Mouse (Mus musculus) limb, embryonic 11.5 days (tissue): ENCODE data around the gene Chadl. TPM values are rescaled to one million over a fixed set of nuclear protein-coding genes. Genes with fewer than 3 reads are reported as not detected.

Source experiments
- ATAC-seq: fragments of 200-750 bp; cut with Nextera tagmentation; 2 replicates; pipeline ENCODE4 v1.8.0; 2017; ENCODE audit warnings: low read depth; ENCODE audit not compliant: insufficient number of reproducible peaks, low FRiP score, low TSS enrichment
- DNase-seq: peaks from one replicate; pipeline ENCODE4 v3.0.0-alpha.2; 2015; ENCODE audit warnings: low spot score
- H3K27ac ChIP-seq: fragments of 300-500 bp; sonication (generic); replicated peaks from 2 replicates; pipeline ENCODE4 v1.5.1; 2014; ENCODE audit warnings: low read depth, mild to moderate bottlenecking, low read length
- H3K27me3 ChIP-seq: fragments of 300-500 bp; sonication (generic); 2 replicates; pipeline ENCODE4 v1.6.1; 2014; ENCODE audit warnings: mild to moderate bottlenecking, low read length, mixed read lengths; ENCODE audit not compliant: control insufficient read depth, insufficient read depth
- H3K36me3 ChIP-seq: fragments of 300-500 bp; sonication (generic); 2 replicates; pipeline ENCODE4 v1.6.1; 2014; ENCODE audit warnings: mild to moderate bottlenecking, low read length, moderate library complexity, mixed read lengths; ENCODE audit not compliant: control insufficient read depth, insufficient read depth
- H3K4me1 ChIP-seq: fragments of 300-500 bp; sonication (generic); 2 replicates; pipeline ENCODE4 v1.6.1; 2014; ENCODE audit warnings: low read length, mixed read lengths; ENCODE audit not compliant: control insufficient read depth, insufficient read depth
- H3K4me2 ChIP-seq: fragments of 300-500 bp; sonication (generic); 2 replicates; pipeline ENCODE4 v1.6.1; 2014; ENCODE audit warnings: low read depth, mild to moderate bottlenecking, moderate library complexity; ENCODE audit not compliant: severe bottlenecking
- H3K4me3 ChIP-seq: fragments of 300-500 bp; sonication (generic); 2 replicates; pipeline ENCODE4 v1.5.1; 2014; ENCODE audit warnings: low read depth, low read length
- H3K9ac ChIP-seq: fragments of 300-500 bp; sonication (generic); 2 replicates; pipeline ENCODE4 v1.6.1; 2014; ENCODE audit warnings: mild to moderate bottlenecking, low read length
- H3K9me3 ChIP-seq: fragments of 300-500 bp; sonication (generic); 2 replicates; pipeline ENCODE4 v1.6.1; 2016; ENCODE audit warnings: low read length; ENCODE audit not compliant: control insufficient read depth
- WGBS: fragments of 180-500 bp; shearing (Covaris S2); extraction: QIAGEN DNeasy Blood & Tissue Kit; methylation state at CpG from one replicate; pipeline ENCODE4 v1.1.7; 2014; 5-methylcytosine and 5-hydroxymethylcytosine counted together
- polyA plus RNA-seq: library from polyadenylated mRNA; unstranded; fragments of >200 nt; fragmentation: Nextera tagmentation; extraction: Ambion mirVana; gene quantifications from 2 replicates; pipeline ENCODE4 v1.2.1, GENCODE M21; 2014

Chadl gene
- polyA plus RNA-seq, 1 experiment from 2014 or later, result 4.4 TPM

GRCm38 (mm10) chr15:81663697-81664561 lies 33.2 kb downstream of the Chadl start, which contains the start of gene L3mbtl2:
TSS of gene L3mbtl2 (plus strand) at chr15:81663889.
- Histone ChIP-seq H3K4me1 (0 out of 2 replicates have a peak, but pooled peaks cover 3% of the 10 kb centered on the region), H3K36me3 (peaks cover 11% of the 10 kb centered on the region), H3K9me3 (no peaks in the 10 kb centered on the region), H3K4me3 (peak within 1 kb of the TSS; percentile 88), H3K27ac (no peak within 1 kb of the TSS), H3K4me2 (peak within 1 kb of the TSS; percentile 76), H3K27me3 (no peaks in the 10 kb centered on the region), H3K9ac (peak within 1 kb of the TSS; percentile 72)
- peak; percentile 94 for DNase-seq
- ATAC-seq, result peak; percentile 94
- WGBS, result under 1% methylated on average over 55 of the region's 55 CpGs

DNA sequence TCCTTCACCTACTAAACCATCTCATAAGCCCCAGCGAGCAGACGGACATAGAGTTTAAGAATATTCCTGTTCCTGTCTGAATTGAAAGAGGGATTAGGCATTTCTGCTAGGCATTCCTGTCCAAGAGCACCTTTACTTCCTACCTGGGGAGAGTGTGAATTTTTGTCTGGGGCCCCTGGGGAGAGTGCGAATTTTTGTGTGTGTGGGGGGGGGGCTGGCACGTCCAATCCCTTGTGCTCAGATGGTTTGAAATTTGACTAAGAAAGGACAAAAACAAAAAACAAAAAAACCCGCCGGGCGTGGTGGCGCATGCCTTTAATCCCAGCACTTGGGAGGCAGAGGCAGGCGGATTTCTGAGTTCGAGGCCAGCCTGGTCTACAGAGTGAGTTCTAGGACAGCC lies 33.8 kb downstream of the Chadl start:
- ATAC-seq, result peak; percentile 14; the same call in 1 of the 2 replicates
- Histone ChIP-seq H3K4me1 (0 out of 2 replicates have a peak, but pooled peaks cover 3% of the 10 kb centered on the region), H3K27me3 (no peaks in the 10 kb centered on the region), H3K4me3 (peak overlapping the region; percentile 88), H3K4me2 (peak overlapping the region; percentile 76; the same call in 1 of the 2 replicates), H3K36me3 (peaks cover 4% of the 10 kb centered on the region), H3K9me3 (no peaks in the 10 kb centered on the region), H3K27ac (no peak overlapping the region), H3K9ac (no peak overlapping the region)
- 66% methylated on average over 10 of the region's 10 CpGs for WGBS
- no peak for DNase-seq

DNA sequence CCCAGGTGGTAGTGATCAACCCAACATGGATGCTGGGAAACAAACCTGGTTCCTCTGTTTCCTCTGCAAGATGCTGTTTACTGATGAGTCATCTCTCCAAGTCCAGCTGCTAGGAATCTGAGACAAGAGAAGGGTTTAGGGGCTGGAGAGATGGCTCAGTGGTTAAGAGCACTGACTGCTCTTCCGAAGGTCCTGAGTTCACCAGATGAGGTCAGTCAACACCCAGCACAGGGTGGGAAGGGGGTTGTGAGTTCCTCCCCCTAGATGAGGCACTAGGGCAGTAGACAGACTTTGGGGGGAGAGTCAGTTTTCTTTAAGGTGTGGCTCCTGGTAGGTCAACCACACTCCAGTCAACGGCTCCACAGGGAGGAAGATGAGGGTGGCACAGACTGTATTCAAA lies 35.4 kb downstream of the Chadl start:
- H3K9ac ChIP-seq, result no peak overlapping the region
- no peaks in the 10 kb centered on the region for H3K9me3 ChIP-seq
- H3K36me3 ChIP-seq, result no peaks in the 10 kb centered on the region
- H3K4me2 ChIP-seq, result no peak overlapping the region
- no peaks in the 10 kb centered on the region for H3K27me3 ChIP-seq
- no peak overlapping the region for H3K27ac ChIP-seq
- 100% methylated on average over 2 of the region's 2 CpGs for WGBS
- no peak for DNase-seq
- 0 out of 2 replicates have a peak, but pooled peaks cover 3% of the 10 kb centered on the region for H3K4me1 ChIP-seq
- no peak overlapping the region for H3K4me3 ChIP-seq
- no peak for ATAC-seq

GRCm38 (mm10) chr15:81650636-81651035 lies 46.5 kb downstream of the Chadl start:
- Histone ChIP-seq H3K4me2 (no peak overlapping the region), H3K27me3 (no peaks in the 10 kb centered on the region), H3K27ac (no peak overlapping the region), H3K4me3 (no peak overlapping the region), H3K4me1 (no peaks in the 10 kb centered on the region), H3K36me3 (peaks cover 28% of the 10 kb centered on the region), H3K9ac (no peak overlapping the region), H3K9me3 (no peaks in the 10 kb centered on the region)
- 94% methylated on average over 7 of the region's 7 CpGs for WGBS
- DNase-seq, result no peak
- ATAC-seq, result no peak

GRCm38 (mm10) chr15:81649516-81650455 lies 47.3 kb downstream of the Chadl start:
- no peak overlapping the region for H3K4me2 ChIP-seq
- H3K9me3 ChIP-seq, result no peaks in the 10 kb centered on the region
- no peaks in the 10 kb centered on the region for H3K27me3 ChIP-seq
- no peaks in the 10 kb centered on the region for H3K4me1 ChIP-seq
- H3K4me3 ChIP-seq, result no peak overlapping the region
- H3K27ac ChIP-seq, result no peak overlapping the region
- no peak overlapping the region for H3K9ac ChIP-seq
- DNase-seq (no peak), ATAC-seq (no peak)
- H3K36me3 ChIP-seq, result peaks cover 32% of the 10 kb centered on the region
- WGBS, result 96% methylated on average over 8 of the region's 8 CpGs

Other genes with a start within 250 kb of the Chadl start
- 569 and 571 TPM in 2 replicates for gene Rbx1, start 231.0 kb downstream of the Chadl start, polyA plus RNA-seq
- 24.5 and 27.6 TPM in 2 replicates for gene Ep300, start 111.9 kb downstream of the Chadl start, polyA plus RNA-seq
- 24.2 and 27.0 TPM in 2 replicates for gene L3mbtl2, start 33.4 kb downstream of the Chadl start, polyA plus RNA-seq
- 53.9 and 57.9 TPM in 2 replicates for gene Zc3h7b, start 47.8 kb upstream of the Chadl start, polyA plus RNA-seq
- 125 and 129 TPM in 2 replicates for gene Rangap1, start 48.2 kb upstream of the Chadl start, polyA plus RNA-seq
- 13.7 and 14.6 TPM in 2 replicates for gene Tef, start 105.1 kb upstream of the Chadl start, polyA plus RNA-seq
- gene Tob2, start 161.5 kb upstream of the Chadl start, polyA plus RNA-seq, result 16.7 and 16.8 TPM in 2 replicates
- gene Phf5a, start 174.6 kb upstream of the Chadl start, polyA plus RNA-seq, result 240 and 243 TPM in 2 replicates
- gene Aco2, start 175.0 kb upstream of the Chadl start, polyA plus RNA-seq, result 158 and 162 TPM in 2 replicates
- gene Polr3h, start 229.0 kb upstream of the Chadl start, polyA plus RNA-seq, result 68.2 and 71.3 TPM in 2 replicates
- 4.9 TPM in 2 replicates for gene Csdc2, start 239.5 kb upstream of the Chadl start, polyA plus RNA-seq